Mouse (Mus musculus): ENCODE data around the gene Gm9936.

GRCm38 (mm10) chr5:114851565-114852236 lies 6.8 kb downstream of the Gm9936 start:
- no peak for TF ChIP-seq MAZ (IDR thresholded peaks at IDR 0.05; ENCODE audit: low read depth, low read length)
- no peak for TF ChIP-seq POLR2A (IDR thresholded peaks at IDR 0.05; ENCODE audit: low read depth, low read length)
- no peak for TF ChIP-seq TBP (conservative IDR thresholded peaks at IDR 0.05; ENCODE audit: low read depth, low read length)
- no peak for TF ChIP-seq ZKSCAN1 (IDR thresholded peaks at IDR 0.05; ENCODE audit: borderline replicate concordance, low read depth, low read length)
- no peak for TF ChIP-seq JUND (conservative IDR thresholded peaks at IDR 0.05; ENCODE audit: low read depth, low read length)
- no peak for TF ChIP-seq CTCF (conservative IDR thresholded peaks at IDR 0.05 in 1 of 2, IDR thresholded peaks at IDR 0.05 in 1 of 2; ENCODE audit: low read depth in 2 of 2, low read length in 2 of 2)
- TF ChIP-seq ZMIZ1 (IDR thresholded peaks at IDR 0.05; ENCODE audit: low read depth, low read length): no peak
- no peak for TF ChIP-seq POLR2AphosphoS2 (IDR thresholded peaks at IDR 0.05; ENCODE audit: low read depth, low read length)
- TF ChIP-seq TCF12 (IDR thresholded peaks at IDR 0.05; ENCODE audit: low read depth, low read length): no peak
